Mouse (Mus musculus) liver, postnatal 0 days (tissue): ENCODE measurements around the gene Ppp1r10. TPM values are rescaled to one million over a fixed set of nuclear protein-coding genes. Genes with fewer than 3 reads are reported as not detected.

Source experiments
- ATAC-seq: fragments of 200-750 bp; cut with Nextera tagmentation; 2 replicates; pipeline ENCODE4 v1.8.0; 2017; ENCODE audit warnings: mild to moderate bottlenecking, moderate library complexity
- DNase-seq: peaks from one replicate; pipeline ENCODE4 v3.0.0-alpha.2; 2016
- H3K27ac ChIP-seq: fragments of 300-500 bp; sonication (generic); 2 replicates; pipeline ENCODE4 v1.5.1; 2014; ENCODE audit warnings: antibody characterized with exemption, moderate library complexity, mild to moderate bottlenecking, low read depth
- H3K27me3 ChIP-seq: fragments of 300-500 bp; sonication (generic); 2 replicates; pipeline ENCODE4 v1.6.1; 2014; ENCODE audit warnings: low read length, control low read depth, mixed read lengths; ENCODE audit not compliant: insufficient read depth
- H3K36me3 ChIP-seq: fragments of 300-500 bp; sonication (generic); replicated peaks from 2 replicates; pipeline ENCODE4 v1.6.1; 2014; ENCODE audit warnings: mild to moderate bottlenecking, control low read depth, low read length, moderate library complexity, mixed read lengths; ENCODE audit not compliant: insufficient read depth
- H3K4me1 ChIP-seq: fragments of 300-500 bp; sonication (generic); 2 replicates; pipeline ENCODE4 v1.6.1; 2014; ENCODE audit warnings: antibody characterized with exemption, mild to moderate bottlenecking, control low read depth; ENCODE audit not compliant: insufficient read depth
- H3K4me2 ChIP-seq: fragments of 300-500 bp; sonication (generic); 2 replicates; pipeline ENCODE4 v1.6.1; 2014; ENCODE audit warnings: low read depth, mild to moderate bottlenecking, low read length, moderate library complexity, mixed read lengths
- H3K4me3 ChIP-seq: fragments of 300-500 bp; sonication (generic); 2 replicates; pipeline ENCODE4 v1.5.1; 2014; ENCODE audit warnings: low read depth, low read length
- H3K9ac ChIP-seq: fragments of 300-500 bp; sonication (generic); replicated peaks from 2 replicates; pipeline ENCODE4 v1.6.1; 2014; ENCODE audit warnings: mild to moderate bottlenecking, moderate library complexity
- H3K9me3 ChIP-seq: fragments of 300-500 bp; sonication (generic); 2 replicates; pipeline ENCODE4 v1.6.1; 2016; ENCODE audit warnings: mild to moderate bottlenecking, control low read depth, low read length, mixed read lengths
- CTCF ChIP-seq: sonication (generic); IDR thresholded peaks from 2 replicates; pipeline ENCODE4 v1.5.1; 2016; ENCODE audit warnings: antibody characterized with exemption, low read depth
- EP300 ChIP-seq: IDR thresholded peaks from 2 replicates; pipeline ENCODE4 v1.6.1; 2016; ENCODE audit warnings: antibody characterized with exemption, low read depth, mild to moderate bottlenecking
- WGBS: fragments of 180-500 bp; shearing (Covaris S2); extraction: QIAGEN DNeasy Blood & Tissue Kit; methylation state at CpG from one replicate; pipeline ENCODE4 v1.1.7; 2014; ENCODE audit not compliant: insufficient replicate concordance; 5-methylcytosine and 5-hydroxymethylcytosine counted together
- polyA plus RNA-seq: library from polyadenylated mRNA; unstranded; fragments of >200 nt; fragmentation: Nextera tagmentation; extraction: Ambion mirVana; gene quantifications from 2 replicates; pipeline ENCODE4 v1.2.1, GENCODE M21; 2015

Ppp1r10 gene
- polyA plus RNA-seq, 1 experiment from 2014 or later, result 15.9 TPM

DNA sequence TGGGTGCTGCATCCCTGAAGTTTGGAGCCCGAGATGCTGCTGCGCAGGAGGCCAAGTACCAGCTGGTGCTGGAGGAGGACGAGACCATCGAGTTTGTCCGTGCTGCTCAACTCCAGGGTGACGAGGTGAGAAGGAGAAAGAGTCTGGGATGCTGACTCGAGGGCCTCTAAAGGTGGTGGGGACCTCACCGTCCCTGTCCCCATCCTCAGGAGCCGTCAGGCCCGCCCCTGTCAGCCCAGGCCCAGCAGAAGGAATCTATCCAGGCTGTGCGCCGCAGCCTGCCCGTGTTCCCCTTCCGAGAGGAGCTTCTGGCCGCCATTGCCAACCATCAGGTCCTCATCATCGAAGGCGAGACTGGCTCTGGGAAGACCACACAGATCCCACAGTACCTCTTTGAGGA lies 33.3 kb upstream of the Ppp1r10 start:
- Histone ChIP-seq H3K27me3 (no peaks in the 10 kb centered on the region), H3K9ac (no peak overlapping the region), H3K4me3 (no peak overlapping the region), H3K4me1 (peaks cover 12% of the 10 kb centered on the region), H3K27ac (no peak overlapping the region), H3K36me3 (peaks cover 55% of the 10 kb centered on the region), H3K4me2 (no peak overlapping the region), H3K9me3 (no peaks in the 10 kb centered on the region)
- 91% methylated on average over 17 of the region's 17 CpGs for WGBS
- ATAC-seq, result no peak
- no peak for DNase-seq
- TF ChIP-seq CTCF (no peak), EP300 (no peak)

DNA sequence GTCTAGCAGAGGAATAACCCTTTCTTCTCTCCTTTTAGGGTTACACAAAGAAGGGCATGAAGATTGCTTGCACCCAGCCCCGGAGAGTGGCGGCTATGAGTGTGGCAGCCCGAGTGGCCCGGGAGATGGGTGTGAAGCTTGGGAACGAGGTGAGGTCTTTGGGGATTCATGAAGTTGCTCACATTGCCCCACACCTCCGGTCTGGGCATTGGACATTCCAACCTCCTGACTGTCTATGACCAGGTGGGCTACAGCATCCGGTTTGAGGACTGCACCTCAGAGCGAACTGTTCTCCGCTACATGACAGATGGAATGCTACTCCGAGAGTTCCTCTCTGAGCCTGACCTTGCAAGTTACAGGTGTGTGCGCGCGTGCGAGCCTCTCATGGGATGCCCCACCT lies 32.5 kb upstream of the Ppp1r10 start:
- Histone ChIP-seq H3K4me1 (peaks cover 12% of the 10 kb centered on the region), H3K27ac (no peak overlapping the region), H3K27me3 (no peaks in the 10 kb centered on the region), H3K36me3 (peaks cover 61% of the 10 kb centered on the region), H3K4me3 (no peak overlapping the region), H3K9me3 (no peaks in the 10 kb centered on the region), H3K9ac (no peak overlapping the region), H3K4me2 (no peak overlapping the region)
- ATAC-seq (no peak), DNase-seq (no peak)
- no peak for TF ChIP-seq CTCF
- TF ChIP-seq EP300, result no peak
- 93% methylated on average over 14 of the region's 14 CpGs for WGBS

DNA sequence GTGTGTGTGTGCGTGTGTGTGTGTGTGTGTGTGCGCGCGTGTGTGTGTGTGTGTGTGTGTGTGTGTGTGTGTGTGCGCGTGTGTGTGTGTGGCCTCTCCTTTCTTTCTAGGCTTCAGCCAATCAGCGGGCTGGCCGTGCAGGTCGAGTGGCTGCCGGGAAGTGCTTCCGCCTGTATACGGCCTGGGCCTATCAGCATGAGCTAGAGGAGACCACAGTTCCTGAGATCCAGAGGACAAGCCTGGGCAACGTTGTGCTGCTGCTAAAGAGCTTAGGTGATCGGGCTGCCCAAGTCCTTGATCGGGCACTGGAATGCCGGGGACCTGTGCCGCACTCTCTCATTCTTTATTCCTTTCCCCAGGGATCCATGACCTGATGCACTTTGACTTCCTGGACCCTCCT lies 28.5 kb upstream of the Ppp1r10 start:
- Histone ChIP-seq H3K36me3 (peaks cover 79% of the 10 kb centered on the region), H3K9me3 (no peaks in the 10 kb centered on the region), H3K27ac (no peak overlapping the region), H3K9ac (no peak overlapping the region), H3K4me3 (no peak overlapping the region), H3K4me2 (no peak overlapping the region), H3K27me3 (no peaks in the 10 kb centered on the region), H3K4me1 (no peaks in the 10 kb centered on the region)
- no peak for DNase-seq
- 84% methylated on average over 13 of the region's 17 CpGs for WGBS
- TF ChIP-seq EP300, result no peak
- ATAC-seq, result no peak

DNA sequence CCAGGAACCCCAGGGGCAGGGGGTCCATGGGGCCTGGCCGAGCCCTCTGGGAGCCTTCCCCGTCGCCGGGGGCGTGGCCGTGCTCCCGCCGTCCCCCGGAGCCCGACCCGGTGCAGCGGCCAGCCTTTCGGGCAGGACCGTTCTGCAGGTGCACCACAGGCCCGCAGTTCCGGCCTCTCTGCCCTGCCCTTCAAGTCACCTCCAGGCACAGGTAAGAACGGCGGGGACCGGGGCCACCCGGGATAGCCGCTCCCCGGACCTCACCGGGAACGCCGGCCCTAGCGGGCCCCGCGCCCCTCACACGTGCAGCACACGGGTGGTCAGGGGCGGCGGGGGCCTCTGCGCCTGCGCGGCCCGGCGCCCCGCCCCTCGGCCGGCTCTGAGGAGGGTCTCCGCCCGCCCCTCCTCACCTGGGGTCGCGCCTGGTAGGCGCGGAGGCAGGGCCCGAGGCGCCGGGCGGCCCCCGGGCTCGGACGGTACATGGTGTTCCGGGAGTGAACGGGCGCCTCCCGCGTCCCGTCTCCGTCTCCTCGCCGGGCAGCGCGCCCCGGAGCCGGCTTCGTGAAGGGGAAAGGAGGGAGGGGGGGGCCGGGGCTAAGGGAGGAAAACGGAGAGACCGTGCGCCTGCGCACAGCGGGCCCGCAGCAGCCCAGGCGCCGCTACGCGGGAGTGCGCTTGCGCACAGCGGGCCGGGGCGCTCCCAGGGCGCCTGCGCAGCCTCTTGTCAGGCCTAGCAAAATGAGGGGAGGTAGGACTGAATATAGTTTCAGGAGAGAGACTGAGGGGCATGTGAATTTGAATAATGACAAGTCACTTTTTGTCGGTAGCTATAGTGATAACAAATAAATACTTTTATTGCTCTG lies 19.2 kb upstream of the Ppp1r10 start, which contains the start of gene 2310061I04Rik:
Gene 2310061I04Rik (minus strand): TSS at position 651 of the 863 bp plus-strand sequence.
- under 1% methylated on average over 63 of the region's 86 CpGs for WGBS
- ATAC-seq (peak; percentile 93), DNase-seq (peak; percentile 93)
- Histone ChIP-seq H3K4me3 (peak within 1 kb of the TSS; percentile 68), H3K36me3 (peaks cover 18% of the 10 kb centered on the region), H3K4me2 (peak within 1 kb of the TSS; percentile 75), H3K27ac (peak within 1 kb of the TSS; percentile 88), H3K4me1 (peaks cover 15% of the 10 kb centered on the region), H3K27me3 (no peaks in the 10 kb centered on the region), H3K9ac (peak within 1 kb of the TSS; percentile 70), H3K9me3 (no peaks in the 10 kb centered on the region)
- no peak for TF ChIP-seq EP300
- no peak for TF ChIP-seq CTCF

DNA sequence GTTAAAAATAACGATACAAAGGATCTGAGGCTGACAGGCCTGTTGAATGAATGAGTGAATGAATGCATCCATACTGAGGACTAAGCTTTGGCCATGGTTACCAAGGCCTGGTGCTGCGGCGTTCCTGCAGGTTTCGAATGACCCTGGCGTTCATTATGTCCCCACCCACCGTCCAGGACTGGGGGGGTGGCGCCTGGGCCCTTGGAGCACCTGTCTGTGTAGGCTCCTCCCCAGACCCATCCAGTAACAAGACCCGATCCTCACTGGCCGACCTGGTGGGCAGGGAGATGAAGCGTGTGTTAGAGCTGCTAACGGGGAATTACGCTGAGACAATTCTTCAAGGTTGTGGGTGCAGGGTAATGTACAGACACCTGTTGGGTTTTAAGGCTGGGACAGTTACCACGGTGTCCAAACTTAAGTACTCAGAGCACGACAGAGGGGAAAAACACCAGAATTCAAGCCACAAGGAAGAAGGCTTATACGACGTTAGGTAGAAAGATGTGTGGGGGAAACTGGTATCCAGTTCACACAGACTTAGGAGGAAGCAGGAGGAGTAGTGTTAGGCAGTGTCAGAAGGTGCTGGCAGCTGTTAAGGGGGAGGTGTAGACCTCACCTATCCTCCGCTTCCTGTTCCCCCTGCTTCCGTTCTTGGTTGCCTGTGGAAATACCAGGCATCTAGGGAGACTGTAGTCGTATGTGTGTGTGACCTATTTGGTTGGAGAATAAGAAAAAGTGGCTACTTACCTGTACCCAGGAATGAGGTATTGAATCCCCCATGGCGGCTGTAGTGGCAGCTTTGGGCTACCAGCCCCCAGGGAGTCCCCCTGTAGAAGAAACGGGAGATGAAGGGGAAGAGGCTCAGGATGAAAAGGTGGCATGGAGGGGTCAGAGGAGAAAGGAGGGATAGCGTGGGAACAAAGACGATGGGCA lies 18.3 kb upstream of the Ppp1r10 start:
- Histone ChIP-seq H3K9me3 (no peaks in the 10 kb centered on the region), H3K4me2 (peak overlapping the region; percentile 75), H3K9ac (peak overlapping the region; percentile 60; the same call in 1 of the 2 replicates), H3K36me3 (peaks cover 14% of the 10 kb centered on the region), H3K27ac (peak overlapping the region; percentile 45; the same call in 1 of the 2 replicates), H3K4me1 (peaks cover 15% of the 10 kb centered on the region), H3K27me3 (no peaks in the 10 kb centered on the region), H3K4me3 (peak overlapping the region; percentile 68)
- WGBS, result 36% methylated on average over 23 of the region's 23 CpGs
- no peak for DNase-seq
- ATAC-seq, result peak; percentile 33
- TF ChIP-seq CTCF (no peak), EP300 (no peak)

DNA sequence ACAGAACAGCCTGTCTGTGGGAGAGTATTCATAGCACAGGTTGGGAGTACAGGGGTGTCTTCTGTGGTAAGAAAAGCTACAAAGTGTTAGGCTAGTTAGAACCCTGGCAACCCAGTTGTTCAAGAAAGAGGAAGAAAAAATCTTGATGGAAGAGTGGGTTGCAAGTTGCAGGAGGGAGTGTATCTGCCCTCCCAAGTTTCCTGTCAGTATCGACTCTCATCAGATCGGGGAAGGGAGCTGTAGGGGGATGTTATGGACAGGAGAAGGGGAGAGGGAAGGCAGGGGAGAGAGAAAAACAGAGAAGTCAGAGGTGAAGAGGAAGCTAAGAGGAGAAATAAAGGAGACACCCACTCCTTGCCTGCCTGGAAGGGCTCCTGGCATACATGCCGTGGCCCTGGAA lies 15.6 kb upstream of the Ppp1r10 start:
- no peak for DNase-seq
- WGBS, result 41% methylated on average over 3 of the region's 3 CpGs
- no peak overlapping the region for H3K27ac ChIP-seq

More for the DNA sequence above, 15.6 kb upstream of the Ppp1r10 start:
- TF ChIP-seq CTCF, result no peak
- no peak for TF ChIP-seq EP300
- Histone ChIP-seq H3K9ac (no peak overlapping the region), H3K9me3 (no peaks in the 10 kb centered on the region), H3K4me2 (no peak overlapping the region), H3K27me3 (no peaks in the 10 kb centered on the region), H3K4me3 (no peak overlapping the region), H3K36me3 (peaks cover 4% of the 10 kb centered on the region), H3K4me1 (peaks cover 13% of the 10 kb centered on the region)
- ATAC-seq, result no peak
